Mouse (Mus musculus) kidney, postnatal 4 days (tissue): ENCODE measurements around the gene Hscb.

Experiments used
- DNase-seq, 2 experiments: peaks; one replicate each; pipeline ENCODE4 v3.0.0; 2021; ENCODE audit warnings: mixed read lengths in 2 of 2

The Hscb gene

GRCm38 (mm10) chr5:110780761-110781528, 58.6 kb downstream of the Hscb start:
- peak in 1 of 2 experiments; percentile 26 for DNase-seq

- DNase-seq, result peak; percentile 97 to 98
These were observed 59.4 kb downstream of the Hscb start, which contains the start of gene Pus1 for GRCm38 (mm10) chr5:110779998-110780760. TSS of gene Pus1 (minus strand) at chr5:110780659.

GRCm38 (mm10) chr5:110779276-110779997, 60.1 kb downstream of the Hscb start:
- peak in 1 of 2 experiments; percentile 40 for DNase-seq
